ENCODE assay signal across 31 mouse cellular contexts in genomic region chr4:141651944-141652343, GRCm38 (mm10). TPM values are rescaled to one million over a fixed set of nuclear protein-coding genes. Genes with fewer than 3 reads are reported as not detected.
A peak's percentile ranks its signal among the peaks of the same experiment; 100 is the strongest.
DNase-seq lines count a peak whose midpoint lies in the region; ATAC-seq and TF ChIP-seq lines count a peak whose summit lies in the region.
"Had no signal": no experiment of that assay in that cellular context is flagged by ENCODE, and none has a peak within 500 bp of the region (broad histone marks: within the 10 kb centered on the region; RNA-seq: fewer than 3 reads in every experiment).

No protein-coding gene starts in this region.

- H3K4me3 ChIP-seq in gastrocnemius, adult 2 months: no peak overlapping the region
- H3K4me3 ChIP-seq in kidney, adult 2 months (ENCODE audit: insufficient read depth, low read depth, low read length): no peak overlapping the region
- no peak overlapping the region for H3K4me3 ChIP-seq in kidney, embryonic 16.5 days (ENCODE audit: low read length)
- H3K4me3 ChIP-seq in neural tube, embryonic 13.5 days: no peak overlapping the region
- H3K4me3 ChIP-seq: embryonic facial prominence, embryonic 12.5 days; erythroblast, embryonic 14.5 days; forebrain, embryonic 12.5 days; hindbrain, embryonic 10.5 days; limb, embryonic 12.5 days; midbrain, embryonic 10.5 days; neural tube, embryonic 12.5 days had no signal

- no peaks in the 10 kb centered on the region for H3K36me3 ChIP-seq in kidney, adult 2 months (ENCODE audit: control insufficient read depth, insufficient read depth, low read length)
- peaks cover 19% of the 10 kb centered on the region; the same call in 1 of the 2 replicates for H3K36me3 ChIP-seq in kidney, embryonic 16.5 days (ENCODE audit: insufficient read depth, low read length)
- peaks cover 26% of the 10 kb centered on the region for H3K36me3 ChIP-seq in neural tube, embryonic 13.5 days

- no peak for ATAC-seq in kidney, embryonic 16.5 days (ENCODE audit: low FRiP score, low TSS enrichment)
- no peak for ATAC-seq in neural tube, embryonic 13.5 days (ENCODE audit: low read depth)
- ATAC-seq: inflammation-experienced regulatory T-cells, adult 6 months; liver, postnatal 0 days; lung, postnatal 0 days had no signal

- intact Hi-C loops in gastrocnemius, adult 2 months (cut with DNase I): no loop called here
- intact Hi-C loops in gastrocnemius, postnatal 14 days (cut with DNase I; ENCODE audit: low total_unique reads): no loop called here

- H3K4me2 ChIP-seq in kidney, embryonic 16.5 days (replicated peaks; ENCODE audit: low read depth, low read length): no peak overlapping the region
- no peak overlapping the region for H3K4me2 ChIP-seq in neural tube, embryonic 13.5 days
- H3K4me2 ChIP-seq: embryonic facial prominence, embryonic 12.5 days; forebrain, embryonic 12.5 days; heart, embryonic 11.5 days; limb, embryonic 12.5 days; liver, embryonic 11.5 days; neural tube, embryonic 12.5 days had no signal

- no peak overlapping the region for H3K9ac ChIP-seq in kidney, embryonic 16.5 days (replicated peaks; ENCODE audit: low read length)
- H3K9ac ChIP-seq in neural tube, embryonic 13.5 days: no peak overlapping the region
- H3K9ac ChIP-seq: embryonic facial prominence, embryonic 12.5 days; forebrain, embryonic 12.5 days; limb, embryonic 12.5 days; liver, postnatal 0 days; neural tube, embryonic 12.5 days had no signal

- 73% methylated on average over 10 of the region's 10 CpGs for WGBS in kidney, adult 2 months
- 88% methylated on average over 10 of the region's 10 CpGs for WGBS in kidney, embryonic 16.5 days
- 80% methylated on average over 10 of the region's 10 CpGs for WGBS in neural tube, embryonic 13.5 days

- no peaks in the 10 kb centered on the region for H3K27me3 ChIP-seq in kidney, adult 2 months (replicated peaks; ENCODE audit: control insufficient read depth, insufficient read depth, low read length)
- no peaks in the 10 kb centered on the region for H3K27me3 ChIP-seq in kidney, embryonic 16.5 days (ENCODE audit: insufficient read depth, low read length)
- H3K27me3 ChIP-seq in neural tube, embryonic 13.5 days: no peaks in the 10 kb centered on the region
- H3K27me3 ChIP-seq: embryonic facial prominence, embryonic 12.5 days; forebrain, embryonic 12.5 days; limb, embryonic 12.5 days; neural tube, embryonic 12.5 days had no signal

- peaks cover 5% of the 10 kb centered on the region; the same call in 1 of the 2 replicates for H3K4me1 ChIP-seq in kidney, adult 2 months (ENCODE audit: control insufficient read depth, insufficient read depth, low read length)
- no peaks in the 10 kb centered on the region for H3K4me1 ChIP-seq in kidney, embryonic 16.5 days (ENCODE audit: insufficient read depth, low read length)
- peaks cover 31% of the 10 kb centered on the region for H3K4me1 ChIP-seq in neural tube, embryonic 13.5 days (replicated peaks)

- no peak for DNase-seq in gastrocnemius, adult 2 months
- DNase-seq in gastrocnemius, postnatal 14 days: no peak
- peak; percentile 42 for DNase-seq in kidney, adult 2 months
- DNase-seq in neural tube, embryonic 10.5 days (ENCODE audit: extremely low spot score, low spot score): no peak
- no peak for DNase-seq in layer of hippocampus, adult 9-10 months (ENCODE audit: low spot score)
- DNase-seq: adrenal gland, postnatal 25 days; cerebellum, adult 11 months; cerebellum, postnatal 10 days; liver, postnatal 0 days; right cerebral cortex, adult 18-20 months; right cerebral cortex, postnatal 4 days; thymus, adult 2 months; thymus, postnatal 4 days had no signal

- no peak for TF ChIP-seq CTCF in gastrocnemius, adult 2 months (IDR thresholded peaks at IDR 0.05)
- no peak for TF ChIP-seq CTCF in kidney, adult 2 months (conservative IDR thresholded peaks at IDR 0.05; ENCODE audit: insufficient read depth, insufficient read length, low read depth, low read length)

- no peaks in the 10 kb centered on the region for H3K9me3 ChIP-seq in kidney, embryonic 16.5 days (ENCODE audit: low read length)
- no peaks in the 10 kb centered on the region for H3K9me3 ChIP-seq in neural tube, embryonic 13.5 days
- H3K9me3 ChIP-seq: embryonic facial prominence, embryonic 12.5 days; forebrain, embryonic 12.5 days; hindbrain, embryonic 10.5 days; limb, embryonic 12.5 days; midbrain, embryonic 10.5 days; neural tube, embryonic 12.5 days had no signal

- TF ChIP-seq POLR2A in kidney, adult 2 months (IDR thresholded peaks at IDR 0.05; ENCODE audit: low read depth, low read length): no peak

- H3K27ac ChIP-seq in gastrocnemius, adult 2 months: peak overlapping the region; percentile 63
- no peak overlapping the region for H3K27ac ChIP-seq in kidney, adult 2 months (ENCODE audit: insufficient read depth, low read depth, low read length)
- H3K27ac ChIP-seq in kidney, embryonic 16.5 days (ENCODE audit: low read length): no peak overlapping the region
- H3K27ac ChIP-seq in neural tube, embryonic 13.5 days (replicated peaks): 0 out of 2 replicates have a peak overlapping the region, but pooled peaks have one; percentile 33
- H3K27ac ChIP-seq: embryonic facial prominence, embryonic 12.5 days; forebrain, embryonic 12.5 days; hindbrain, embryonic 10.5 days; limb, embryonic 12.5 days; macrophage; midbrain, embryonic 10.5 days; neural tube, embryonic 12.5 days had no signal

RNA-seq across cellular contexts. Expression of gene Plekhm2, which starts 12.8 kb away (rescaled TPM):
- 10 to 100 TPM; 32.9 to 34.7 TPM for total RNA-seq in gastrocnemius, adult 2 months (2021)
- total RNA-seq in gastrocnemius, postnatal 14 days (2021): 10 to 100 TPM; 22.2 to 27.7 TPM
- polyA plus RNA-seq in kidney, adult 2 months (2012; rRNA removed): 79.7 and 85.4 TPM in 2 replicates
- 6.4 TPM in 2 replicates for polyA plus RNA-seq in kidney, embryonic 16.5 days (2015; fragmentation: Nextera tagmentation; extraction: Ambion mirVana)
- 6.6 and 7.6 TPM in 2 replicates for polyA plus RNA-seq in neural tube, embryonic 13.5 days (2015; fragmentation: Nextera tagmentation; extraction: Ambion mirVana)

RNA-seq across cellular contexts. Expression of gene Slc25a34, which starts 28.3 kb away (rescaled TPM):
- total RNA-seq in gastrocnemius, adult 2 months (2021): 10 to 100 TPM; 10.3 to 26.9 TPM
- 10 to 100 TPM in 1 of 2 experiments, 1 to 10 TPM in 1; 9.0 to 17.7 TPM for total RNA-seq in gastrocnemius, postnatal 14 days (2021)
- polyA plus RNA-seq in kidney, adult 2 months (2012; rRNA removed): 30.1 and 33.8 TPM in 2 replicates
- polyA plus RNA-seq in kidney, embryonic 16.5 days (2015; fragmentation: Nextera tagmentation; extraction: Ambion mirVana): 0.54 and 0.69 TPM in 2 replicates
- 0.11 TPM in 1 of 2 replicates, not detected in the other for polyA plus RNA-seq in neural tube, embryonic 13.5 days (2015; fragmentation: Nextera tagmentation; extraction: Ambion mirVana)
- polyA plus RNA-seq: embryonic facial prominence, embryonic 12.5 days; erythroblast, embryonic 14.5 days; forebrain, embryonic 12.5 days; heart, embryonic 11.5 days; kidney, embryonic 14.5 days; limb, embryonic 12.5 days; liver, embryonic 11.5 days; neural tube, embryonic 12.5 days; stomach, embryonic 14.5 days had no signal

RNA-seq across cellular contexts. Expression of gene Rsc1a1, which starts 33.5 kb away (rescaled TPM):
- total RNA-seq in gastrocnemius, adult 2 months (2021): 1 to 10 TPM; 3.8 to 5.6 TPM
- 1 to 10 TPM; 6.0 TPM for total RNA-seq in gastrocnemius, postnatal 14 days (2021)
- polyA plus RNA-seq in kidney, adult 2 months (2012; rRNA removed): 18.2 and 25.8 TPM in 2 replicates
- polyA plus RNA-seq in kidney, embryonic 16.5 days (2015; fragmentation: Nextera tagmentation; extraction: Ambion mirVana): 0.62 TPM in 1 of 2 replicates, not detected in the other
- not detected in 2 replicates for polyA plus RNA-seq in neural tube, embryonic 13.5 days (2015; fragmentation: Nextera tagmentation; extraction: Ambion mirVana)
- total RNA-seq: adrenal gland, postnatal 25 days; left cerebral cortex, postnatal 14 days had no signal
- polyA plus RNA-seq: embryonic facial prominence, embryonic 12.5 days; heart, postnatal 0 days; inflammation-experienced regulatory T-cells, adult 6 months; kidney, embryonic 14.5 days; limb, embryonic 12.5 days; liver, embryonic 11.5 days; liver, postnatal 0 days; lung, postnatal 0 days; macrophage; neural tube, embryonic 12.5 days had no signal

RNA-seq across cellular contexts. Expression of gene Tmem82, which starts 33.5 kb away (rescaled TPM):
- total RNA-seq in gastrocnemius, adult 2 months (2021): 1 to 10 TPM in 1 of 2 experiments, under 1 TPM in 1; 0.61 to 3.2 TPM
- total RNA-seq in gastrocnemius, postnatal 14 days (2021): 1 to 10 TPM in 1 of 2 experiments, under 1 TPM in 1; 0.66 to 1.8 TPM
- 29.0 and 32.3 TPM in 2 replicates for polyA plus RNA-seq in kidney, adult 2 months (2012; rRNA removed)
- polyA plus RNA-seq in kidney, embryonic 16.5 days (2015; fragmentation: Nextera tagmentation; extraction: Ambion mirVana): 4.3 and 5.4 TPM in 2 replicates
- polyA plus RNA-seq in neural tube, embryonic 13.5 days (2015; fragmentation: Nextera tagmentation; extraction: Ambion mirVana): 0.31 TPM in 1 of 2 replicates, not detected in the other

RNA-seq across cellular contexts. Expression of gene Fblim1, which starts 46.0 kb away (rescaled TPM):
- 1 to 10 TPM; 1.1 to 1.5 TPM for total RNA-seq in gastrocnemius, adult 2 months (2021)
- 1 to 10 TPM; 2.5 to 3.9 TPM for total RNA-seq in gastrocnemius, postnatal 14 days (2021)
- 10.2 and 10.5 TPM in 2 replicates for polyA plus RNA-seq in kidney, adult 2 months (2012; rRNA removed)
- polyA plus RNA-seq in kidney, embryonic 16.5 days (2015; fragmentation: Nextera tagmentation; extraction: Ambion mirVana): 76.4 and 85.2 TPM in 2 replicates
- 32.1 and 36.6 TPM in 2 replicates for polyA plus RNA-seq in neural tube, embryonic 13.5 days (2015; fragmentation: Nextera tagmentation; extraction: Ambion mirVana)

Comparison
In these comparisons a context has a peak if more than half of its experiments do, and no peak if none do; other contexts are left out.
1. RNA of gene Slc25a34, which starts 28.3 kb away (polyA plus RNA-seq): 30.1 to 33.8 TPM in kidney, adult 2 months; 0.54 to 0.69 TPM in kidney, embryonic 16.5 days and 0.11 TPM in neural tube, embryonic 13.5 days; every median in the first group is over 10 times any median in the second.
2. RNA of gene Rsc1a1, which starts 33.5 kb away (polyA plus RNA-seq): 18.2 to 25.8 TPM in kidney, adult 2 months; 0.62 TPM in kidney, embryonic 16.5 days and not detected in neural tube, embryonic 13.5 days; every median in the first group is over 10 times any median in the second.
3. H3K27ac ChIP-seq: peak in gastrocnemius, adult 2 months (single experiment) and neural tube, embryonic 13.5 days (single experiment); none in kidney, adult 2 months (single experiment) and kidney, embryonic 16.5 days (single experiment).